Mouse (Mus musculus): ENCODE measurements around the gene Arpp21. TPM values are rescaled to one million over a fixed set of nuclear protein-coding genes. Genes with fewer than 3 reads are reported as not detected.
A peak's percentile ranks its signal among the peaks of the same experiment; 100 is the strongest.

Gene Arpp21
- polyA plus RNA-seq, 1 experiment from 2014 or later, result 0.77 TPM

DNA sequence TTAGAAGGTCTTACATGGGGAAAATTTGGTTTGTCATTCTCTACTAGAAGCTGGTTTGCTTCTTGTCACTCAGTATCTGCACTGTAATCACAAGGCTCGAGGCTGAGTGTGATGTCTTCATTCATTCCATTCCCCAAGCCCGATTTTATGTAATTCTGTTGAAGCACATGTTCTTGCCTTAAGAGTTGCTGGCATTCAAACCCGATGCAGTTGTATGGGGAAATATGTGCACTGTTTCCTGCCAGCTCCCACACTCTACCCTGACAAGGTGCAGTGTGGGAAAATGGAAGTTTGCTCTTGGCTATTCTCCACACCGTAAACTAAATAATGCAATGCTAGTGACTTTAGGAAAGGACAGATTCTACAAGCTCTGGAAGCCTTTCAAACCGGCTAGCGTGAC is 37.4 kb downstream of the Arpp21 start:
- WGBS (ENCODE audit: insufficient replicate concordance), result 59% methylated on average over 6 of the region's 6 CpGs
- H3K4me1 ChIP-seq (replicated peaks), result no peaks in the 10 kb centered on the region
- H3K9me3 ChIP-seq (replicated peaks), result no peaks in the 10 kb centered on the region
- ATAC-seq (ENCODE audit: insufficient read depth), result no peak
- no peak overlapping the region for H3K9ac ChIP-seq
- no peak overlapping the region for H3K4me3 ChIP-seq (replicated peaks)
- no peak overlapping the region for H3K4me2 ChIP-seq
- no peak overlapping the region for H3K27ac ChIP-seq (replicated peaks)
- H3K27me3 ChIP-seq, result no peaks in the 10 kb centered on the region
- no peaks in the 10 kb centered on the region for H3K36me3 ChIP-seq (replicated peaks)

DNA sequence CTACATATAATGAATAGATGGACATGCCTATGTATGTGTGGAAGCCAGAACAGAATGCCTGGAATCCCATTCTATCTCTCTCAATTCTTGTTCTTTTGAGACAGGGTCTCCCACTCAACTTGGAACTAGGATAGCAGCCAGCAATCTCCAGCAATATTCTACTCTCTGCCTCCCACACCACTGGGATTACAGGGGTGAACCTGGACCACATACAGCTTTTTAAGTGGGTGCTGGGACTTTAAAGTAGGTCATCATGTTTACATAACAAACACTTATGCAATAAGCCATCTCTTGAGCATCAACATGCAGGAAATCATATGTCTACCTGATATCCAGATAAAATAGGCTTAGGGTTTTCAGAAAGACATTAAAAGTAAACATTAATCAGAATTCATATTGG is 41.7 kb downstream of the Arpp21 start:
- Histone ChIP-seq H3K36me3 (replicated peaks) (no peaks in the 10 kb centered on the region), H3K27ac (replicated peaks) (no peak overlapping the region), H3K4me2 (no peak overlapping the region), H3K9ac (no peak overlapping the region), H3K4me3 (replicated peaks) (no peak overlapping the region), H3K4me1 (replicated peaks) (no peaks in the 10 kb centered on the region), H3K27me3 (no peaks in the 10 kb centered on the region), H3K9me3 (replicated peaks) (no peaks in the 10 kb centered on the region)
- ATAC-seq (ENCODE audit: insufficient read depth), result no peak

- ATAC-seq (ENCODE audit: insufficient read depth), result no peak
- no peaks in the 10 kb centered on the region for H3K9me3 ChIP-seq (replicated peaks)
- H3K4me3 ChIP-seq (replicated peaks), result no peak overlapping the region
- no peaks in the 10 kb centered on the region for H3K4me1 ChIP-seq (replicated peaks)
- no peak overlapping the region for H3K4me2 ChIP-seq
- no peak overlapping the region for H3K27ac ChIP-seq (replicated peaks)
- WGBS (ENCODE audit: insufficient replicate concordance), result 72% methylated on average over 10 of the region's 10 CpGs
- H3K9ac ChIP-seq, result no peak overlapping the region
- peaks cover 27% of the 10 kb centered on the region; the same call in 1 of the 2 replicates for H3K27me3 ChIP-seq
- no peaks in the 10 kb centered on the region for H3K36me3 ChIP-seq (replicated peaks)
Observed at GRCm38 (mm10) chr9:112189394-112189793, 46.3 kb downstream of the Arpp21 start.

- no peak overlapping the region for H3K27ac ChIP-seq (replicated peaks)
- 61% methylated on average over 12 of the region's 12 CpGs for WGBS (ENCODE audit: insufficient replicate concordance)
- no peak for ATAC-seq (ENCODE audit: insufficient read depth)
- H3K9ac ChIP-seq, result no peak overlapping the region
- no peaks in the 10 kb centered on the region for H3K9me3 ChIP-seq (replicated peaks)
- no peak overlapping the region for H3K4me3 ChIP-seq (replicated peaks)
- no peaks in the 10 kb centered on the region for H3K4me1 ChIP-seq (replicated peaks)
- H3K36me3 ChIP-seq (replicated peaks), result no peaks in the 10 kb centered on the region
- peaks cover 27% of the 10 kb centered on the region; the same call in 1 of the 2 replicates for H3K27me3 ChIP-seq
- H3K4me2 ChIP-seq, result no peak overlapping the region
Observed at GRCm38 (mm10) chr9:112188358-112188893, 47.3 kb downstream of the Arpp21 start.

GRCm38 (mm10) chr9:112187667-112188066 is 48.1 kb downstream of the Arpp21 start:
- H3K36me3 ChIP-seq (replicated peaks), result no peaks in the 10 kb centered on the region
- peaks cover 3% of the 10 kb centered on the region; the same call in 1 of the 2 replicates for H3K4me1 ChIP-seq (replicated peaks)
- H3K4me2 ChIP-seq, result no peak overlapping the region
- H3K27me3 ChIP-seq, result peaks cover 27% of the 10 kb centered on the region; the same call in 1 of the 2 replicates
- WGBS (ENCODE audit: insufficient replicate concordance), result 52% methylated on average over 14 of the region's 14 CpGs
- H3K9ac ChIP-seq, result no peak overlapping the region
- no peak overlapping the region for H3K27ac ChIP-seq (replicated peaks)
- no peak overlapping the region for H3K4me3 ChIP-seq (replicated peaks)
- no peak for ATAC-seq (ENCODE audit: insufficient read depth)
- no peaks in the 10 kb centered on the region for H3K9me3 ChIP-seq (replicated peaks)

- no peak for ATAC-seq (ENCODE audit: insufficient read depth)
- no peak overlapping the region for H3K27ac ChIP-seq (replicated peaks)
Observed at GRCm38 (mm10) chr9:112186336-112187305, 49.1 kb downstream of the Arpp21 start.

GRCm38 (mm10) chr9:112185746-112186145 is 50.0 kb downstream of the Arpp21 start:
- H3K4me1 ChIP-seq (replicated peaks), result peaks cover 14% of the 10 kb centered on the region

More at GRCm38 (mm10) chr9:112186336-112187305, 49.1 kb downstream of the Arpp21 start:
- Histone ChIP-seq H3K27me3 (peaks cover 27% of the 10 kb centered on the region; the same call in 1 of the 2 replicates), H3K9me3 (replicated peaks) (no peaks in the 10 kb centered on the region), H3K36me3 (replicated peaks) (no peaks in the 10 kb centered on the region), H3K4me1 (replicated peaks) (peaks cover 9% of the 10 kb centered on the region), H3K4me2 (no peak overlapping the region), H3K4me3 (replicated peaks) (no peak overlapping the region), H3K9ac (no peak overlapping the region)
- WGBS (ENCODE audit: insufficient replicate concordance), result 16% methylated on average over 14 of the region's 14 CpGs

GRCm38 (mm10) chr9:112182738-112183137 is 53.0 kb downstream of the Arpp21 start:
- H3K9me3 ChIP-seq (replicated peaks), result no peaks in the 10 kb centered on the region
- ATAC-seq (ENCODE audit: insufficient read depth), result no peak
- H3K4me2 ChIP-seq, result no peak overlapping the region
- peaks cover 36% of the 10 kb centered on the region for H3K4me1 ChIP-seq (replicated peaks)
- H3K27ac ChIP-seq (replicated peaks), result no peak overlapping the region
- WGBS (ENCODE audit: insufficient replicate concordance), result 33% methylated on average over 3 of the region's 3 CpGs
- H3K4me3 ChIP-seq (replicated peaks), result no peak overlapping the region
- peaks cover 19% of the 10 kb centered on the region; the same call in 1 of the 2 replicates for H3K27me3 ChIP-seq
- H3K9ac ChIP-seq, result no peak overlapping the region
- no peaks in the 10 kb centered on the region for H3K36me3 ChIP-seq (replicated peaks)

More at GRCm38 (mm10) chr9:112185746-112186145, 50.0 kb downstream of the Arpp21 start:
- no peaks in the 10 kb centered on the region for H3K36me3 ChIP-seq (replicated peaks)
- no peak overlapping the region for H3K27ac ChIP-seq (replicated peaks)
- 61% methylated on average over 10 of the region's 10 CpGs for WGBS (ENCODE audit: insufficient replicate concordance)
- no peak overlapping the region for H3K4me2 ChIP-seq
- H3K9me3 ChIP-seq (replicated peaks), result no peaks in the 10 kb centered on the region
- H3K27me3 ChIP-seq, result peaks cover 27% of the 10 kb centered on the region; the same call in 1 of the 2 replicates
- no peak overlapping the region for H3K9ac ChIP-seq
- no peak for ATAC-seq (ENCODE audit: insufficient read depth)
- no peak overlapping the region for H3K4me3 ChIP-seq (replicated peaks)

DNA sequence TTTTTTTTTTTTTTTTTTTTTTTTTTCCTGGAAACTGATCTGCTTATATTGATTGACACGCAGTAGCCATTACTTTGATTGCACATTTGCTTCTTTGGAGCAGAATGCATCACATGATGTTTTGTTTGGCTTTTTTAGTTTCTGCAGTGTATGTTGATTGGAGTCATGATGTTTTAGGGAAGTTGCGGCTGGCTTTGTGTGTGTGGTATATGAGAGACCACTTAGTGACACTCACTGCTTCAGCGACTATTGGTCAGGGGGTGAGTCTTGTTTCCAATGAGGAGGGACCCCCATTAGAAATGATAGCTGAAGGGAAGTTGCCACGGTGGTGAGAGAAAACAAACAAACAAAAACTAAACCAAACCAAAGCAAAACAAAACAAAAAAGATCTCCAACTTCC is 55.7 kb downstream of the Arpp21 start:
- no peak overlapping the region for H3K4me2 ChIP-seq
- H3K4me1 ChIP-seq (replicated peaks), result peaks cover 62% of the 10 kb centered on the region
- H3K36me3 ChIP-seq (replicated peaks), result no peaks in the 10 kb centered on the region
- WGBS (ENCODE audit: insufficient replicate concordance), result 30% methylated on average over 4 of the region's 4 CpGs
- no peak overlapping the region for H3K4me3 ChIP-seq (replicated peaks)
- no peaks in the 10 kb centered on the region for H3K27me3 ChIP-seq
- no peak overlapping the region for H3K9ac ChIP-seq
- H3K27ac ChIP-seq (replicated peaks), result no peak overlapping the region
- H3K9me3 ChIP-seq (replicated peaks), result no peaks in the 10 kb centered on the region
- ATAC-seq (ENCODE audit: insufficient read depth), result no peak

GRCm38 (mm10) chr9:112178438-112178837 is 57.3 kb downstream of the Arpp21 start:
- H3K4me2 ChIP-seq, result peak overlapping the region; percentile 33; the same call in 1 of the 2 replicates
- no peak overlapping the region for H3K27ac ChIP-seq (replicated peaks)
- H3K36me3 ChIP-seq (replicated peaks), result no peaks in the 10 kb centered on the region
- H3K4me1 ChIP-seq (replicated peaks), result peaks cover 77% of the 10 kb centered on the region
- no peak overlapping the region for H3K9ac ChIP-seq
- no peaks in the 10 kb centered on the region for H3K9me3 ChIP-seq (replicated peaks)
- no peaks in the 10 kb centered on the region for H3K27me3 ChIP-seq
- H3K4me3 ChIP-seq (replicated peaks), result no peak overlapping the region
- peak; percentile 41; the same call in 1 of the 2 replicates for ATAC-seq (ENCODE audit: insufficient read depth)
- WGBS (ENCODE audit: insufficient replicate concordance), result 13% methylated on average over 5 of the region's 5 CpGs

DNA sequence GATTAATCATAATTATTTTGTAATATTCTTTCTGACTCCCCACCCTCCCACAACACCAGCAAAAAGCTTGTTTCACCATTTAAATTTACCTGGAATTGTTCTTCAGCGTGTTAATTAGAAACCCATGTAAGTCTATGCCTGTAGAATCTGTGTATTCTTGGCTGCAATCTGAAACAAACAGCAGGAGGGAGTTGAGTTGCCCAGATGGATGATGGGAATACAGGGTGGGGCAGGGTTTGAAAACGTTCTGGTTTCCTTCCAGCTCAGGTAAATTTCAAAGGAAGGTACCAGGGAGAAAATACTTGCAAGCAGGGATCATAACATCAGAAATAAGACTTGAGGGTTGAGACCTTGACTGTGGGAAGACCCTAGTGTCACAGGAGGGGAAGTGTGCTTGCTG is 58.2 kb downstream of the Arpp21 start:
- Histone ChIP-seq H3K36me3 (replicated peaks) (no peaks in the 10 kb centered on the region), H3K9me3 (replicated peaks) (no peaks in the 10 kb centered on the region), H3K27ac (replicated peaks) (no peak overlapping the region), H3K4me2 (no peak overlapping the region), H3K4me3 (replicated peaks) (no peak overlapping the region), H3K4me1 (replicated peaks) (peaks cover 78% of the 10 kb centered on the region), H3K9ac (no peak overlapping the region), H3K27me3 (no peaks in the 10 kb centered on the region)
- ATAC-seq (ENCODE audit: insufficient read depth), result no peak
- 38% methylated on average over 2 of the region's 2 CpGs for WGBS (ENCODE audit: insufficient replicate concordance)
